Mouse (Mus musculus) activated CD4-positive, CD25-positive, alpha-beta regulatory T cell, adult 9 weeks (primary cell): Measurements from ENCODE around the gene Slitrk1. TPM values are rescaled to one million over a fixed set of nuclear protein-coding genes. Genes with fewer than 3 reads are reported as not detected.

ENCODE experiments used
- polyA plus RNA-seq: library from polyadenylated mRNA; unstranded; fragments of 100-300 nt; shearing (Covaris generic); gene quantifications from one replicate; pipeline ENCODE4 v1.2.1, GENCODE M21; 2017

Slitrk1 gene
- polyA plus RNA-seq: not detected

DNA sequence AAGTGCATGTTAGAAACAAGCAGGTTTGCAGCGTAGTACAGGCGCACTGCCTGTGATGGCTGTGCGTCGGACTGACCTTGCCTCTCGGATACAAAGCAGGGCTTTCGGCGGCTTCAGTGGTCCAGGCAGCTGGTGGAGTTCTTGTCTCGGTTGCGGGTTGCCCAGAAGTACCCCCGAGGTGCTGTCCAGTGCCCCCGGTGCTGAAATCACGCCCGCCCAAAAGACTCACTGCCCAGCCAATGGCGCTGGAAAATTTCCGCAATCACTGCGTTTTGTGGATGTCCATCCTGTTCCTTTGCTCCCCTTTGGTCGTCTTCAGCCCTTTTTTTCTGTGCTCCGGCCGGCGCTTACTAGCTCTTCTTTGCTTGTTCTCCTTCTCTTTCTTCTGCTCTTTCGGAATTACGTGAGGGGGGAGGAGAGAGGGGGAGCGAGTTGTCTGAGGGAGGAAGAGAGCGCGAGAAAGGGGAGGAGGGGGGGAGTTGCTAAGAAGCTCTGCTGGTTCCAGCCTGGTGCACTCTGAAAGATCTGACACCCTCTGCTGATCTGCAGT is at the start of gene Slitrk1:
Gene Slitrk1, minus strand, starts transcription at position 445 of the 550 bp plus-strand sequence.

